Mouse (Mus musculus) intestine, embryonic 15.5 days (tissue): ENCODE data around the gene Plpp1. TPM values are rescaled to one million over a fixed set of nuclear protein-coding genes. Genes with fewer than 3 reads are reported as not detected.

Experiments used
- ATAC-seq: fragments of 200-750 bp; cut with Nextera tagmentation; 2 replicates; pipeline ENCODE4 v1.8.0; 2017; ENCODE audit warnings: moderate TSS enrichment, moderate library complexity
- H3K27ac ChIP-seq: fragments of 300-500 bp; sonication (generic); 2 replicates; pipeline ENCODE4 v1.5.1; 2015; ENCODE audit warnings: mild to moderate bottlenecking, inconsistent platforms
- H3K27me3 ChIP-seq: fragments of 300-500 bp; sonication (generic); replicated peaks from 2 replicates; pipeline ENCODE4 v1.6.1; 2015; ENCODE audit warnings: inconsistent platforms
- H3K36me3 ChIP-seq: fragments of 300-500 bp; sonication (generic); 2 replicates; pipeline ENCODE4 v1.6.1; 2015; ENCODE audit warnings: inconsistent platforms
- H3K4me1 ChIP-seq: fragments of 300-500 bp; sonication (generic); replicated peaks from 2 replicates; pipeline ENCODE4 v1.6.1; 2015; ENCODE audit warnings: inconsistent platforms
- H3K4me2 ChIP-seq: fragments of 300-500 bp; sonication (generic); replicated peaks from 2 replicates; pipeline ENCODE4 v1.6.1; 2015; ENCODE audit warnings: mild to moderate bottlenecking, inconsistent platforms
- H3K4me3 ChIP-seq: fragments of 300-500 bp; sonication (generic); replicated peaks from 2 replicates; pipeline ENCODE4 v1.5.1; 2015; ENCODE audit warnings: inconsistent platforms
- H3K9ac ChIP-seq: fragments of 300-500 bp; sonication (generic); 2 replicates; pipeline ENCODE4 v1.6.1; 2015; ENCODE audit warnings: inconsistent platforms
- H3K9me3 ChIP-seq: fragments of 300-500 bp; sonication (generic); 2 replicates; pipeline ENCODE4 v1.6.1; 2016; ENCODE audit warnings: inconsistent platforms
- WGBS: fragments of 180-500 bp; shearing (Covaris S2); methylation state at CpG from one replicate; pipeline ENCODE4 v1.1.7; 2015; 5-methylcytosine and 5-hydroxymethylcytosine counted together
- polyA plus RNA-seq: library from polyadenylated mRNA; unstranded; fragments of >200 nt; fragmentation: Nextera tagmentation; extraction: Ambion mirVana; gene quantifications from 2 replicates; pipeline ENCODE4 v1.2.1, GENCODE M21; 2015

Gene Plpp1
- 83.2 and 84.5 TPM in 2 replicates for polyA plus RNA-seq

DNA sequence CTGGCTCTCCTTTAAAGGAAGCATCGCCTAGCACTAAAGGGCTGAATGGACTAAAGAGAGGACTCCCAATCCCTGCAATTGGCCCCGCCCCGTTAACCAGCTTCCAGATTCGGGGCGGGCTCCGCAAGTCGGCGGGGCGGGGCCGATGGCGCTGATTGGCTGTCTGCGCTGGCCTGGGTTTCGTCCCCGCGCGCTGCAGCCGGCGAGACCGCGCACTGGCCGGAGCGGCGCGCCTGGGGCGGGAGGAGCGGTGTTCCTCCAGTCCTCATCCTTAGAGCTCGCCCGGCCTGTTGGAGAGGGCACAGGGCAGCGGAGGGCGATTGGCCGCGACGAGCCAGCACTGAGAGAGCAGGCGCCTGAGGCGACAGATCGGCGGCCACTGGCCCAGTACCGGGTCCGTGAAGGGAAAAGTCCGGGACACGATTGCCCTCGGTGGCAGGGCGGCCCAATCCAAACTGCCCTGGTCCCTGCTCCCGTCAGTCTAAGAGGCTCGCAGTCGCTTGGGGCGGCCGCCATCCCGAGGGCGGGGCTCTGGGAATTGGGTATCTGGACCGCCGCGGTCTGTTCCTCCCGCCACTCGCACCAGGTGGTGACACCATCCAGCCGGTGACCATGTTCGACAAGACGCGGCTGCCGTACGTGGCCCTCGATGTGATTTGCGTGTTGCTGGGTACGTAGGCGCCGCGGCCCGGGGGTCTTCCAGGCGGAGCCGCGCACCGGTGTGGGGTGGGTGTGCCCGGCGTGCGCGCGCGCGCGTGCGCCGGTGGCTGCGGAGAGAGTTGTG lies at the start of gene Plpp1:
TSS of gene Plpp1 (plus strand) at position 196 of the 784 bp plus-strand sequence.
- WGBS: under 1% methylated on average over 81 of the region's 83 CpGs
- no peaks in the 10 kb centered on the region for H3K27me3 ChIP-seq
- H3K9me3 ChIP-seq: no peaks in the 10 kb centered on the region
- H3K4me3 ChIP-seq: peak within 1 kb of the TSS; percentile 83
- peaks cover 3% of the 10 kb centered on the region for H3K36me3 ChIP-seq
- peak within 1 kb of the TSS; percentile 86 for H3K9ac ChIP-seq
- peak; percentile 98 for ATAC-seq
- H3K27ac ChIP-seq: peak within 1 kb of the TSS; percentile 97
- H3K4me1 ChIP-seq: peaks cover 4% of the 10 kb centered on the region; the same call in 1 of the 2 replicates
- peak within 1 kb of the TSS; percentile 81 for H3K4me2 ChIP-seq

GRCm38 (mm10) chr13:112751454-112752308 lies 48.9 kb upstream of the Plpp1 start:
- H3K9me3 ChIP-seq: no peaks in the 10 kb centered on the region
- peak overlapping the region; percentile 84 for H3K27ac ChIP-seq
- WGBS: 18% methylated on average over 18 of the region's 18 CpGs
- no peak overlapping the region for H3K9ac ChIP-seq
- H3K4me2 ChIP-seq: peak overlapping the region; percentile 38
- peak; percentile 81 for ATAC-seq
- H3K4me3 ChIP-seq: no peak overlapping the region
- H3K4me1 ChIP-seq: peaks cover 39% of the 10 kb centered on the region
- no peaks in the 10 kb centered on the region for H3K36me3 ChIP-seq
- H3K27me3 ChIP-seq: no peaks in the 10 kb centered on the region

DNA sequence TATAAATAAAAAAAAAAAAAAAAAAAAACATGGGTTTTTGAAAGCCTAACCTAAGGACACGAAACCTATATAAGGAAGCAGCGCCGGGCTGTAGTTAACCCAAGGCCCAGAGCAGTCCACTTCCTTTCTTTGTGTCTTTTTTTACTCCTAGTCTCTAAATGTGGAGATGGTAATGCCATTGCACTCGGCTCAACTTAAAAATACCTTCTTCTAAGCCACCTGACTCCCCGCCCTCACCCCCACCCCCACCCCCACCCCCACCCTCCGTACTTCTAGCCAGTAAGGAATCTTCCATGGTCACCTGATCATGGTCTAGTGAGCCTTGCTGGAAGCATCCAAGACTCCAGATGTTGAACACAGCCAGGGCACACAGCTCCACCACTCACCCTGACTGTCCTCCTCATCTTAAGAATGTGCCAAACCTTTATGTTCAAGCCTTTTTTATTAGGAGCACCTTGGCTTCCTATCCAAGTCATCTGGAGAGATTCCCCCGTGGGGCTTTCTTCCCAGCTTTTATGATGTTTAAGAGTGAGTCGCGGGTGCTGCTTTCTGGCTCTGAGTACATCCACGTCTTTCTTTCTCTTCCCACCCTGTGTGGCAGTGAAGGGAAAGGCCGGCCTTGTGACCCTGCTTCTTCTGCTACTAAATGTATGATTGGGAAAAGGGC lies 48.1 kb upstream of the Plpp1 start:
- H3K27me3 ChIP-seq: no peaks in the 10 kb centered on the region
- no peaks in the 10 kb centered on the region for H3K36me3 ChIP-seq
- no peak overlapping the region for H3K4me3 ChIP-seq
- no peak for ATAC-seq
- peaks cover 39% of the 10 kb centered on the region for H3K4me1 ChIP-seq
- no peak overlapping the region for H3K9ac ChIP-seq
- H3K27ac ChIP-seq: peak overlapping the region; percentile 84; the same call in 1 of the 2 replicates
- H3K9me3 ChIP-seq: no peaks in the 10 kb centered on the region
- 55% methylated on average over 11 of the region's 11 CpGs for WGBS
- no peak overlapping the region for H3K4me2 ChIP-seq

GRCm38 (mm10) chr13:112753522-112753921 lies 47.1 kb upstream of the Plpp1 start:
- Histone ChIP-seq H3K36me3 (no peaks in the 10 kb centered on the region), H3K4me2 (no peak overlapping the region), H3K4me3 (no peak overlapping the region), H3K4me1 (peaks cover 39% of the 10 kb centered on the region), H3K9me3 (no peaks in the 10 kb centered on the region), H3K9ac (no peak overlapping the region), H3K27ac (peak overlapping the region; percentile 54; the same call in 1 of the 2 replicates), H3K27me3 (no peaks in the 10 kb centered on the region)
- no peak for ATAC-seq
- 66% methylated on average over 9 of the region's 9 CpGs for WGBS

GRCm38 (mm10) chr13:112754871-112755270 lies 45.7 kb upstream of the Plpp1 start:
- no peak overlapping the region for H3K4me2 ChIP-seq
- peaks cover 43% of the 10 kb centered on the region for H3K4me1 ChIP-seq
- no peak overlapping the region for H3K4me3 ChIP-seq
- no peak overlapping the region for H3K9ac ChIP-seq
- ATAC-seq: no peak
- H3K36me3 ChIP-seq: no peaks in the 10 kb centered on the region
- H3K27ac ChIP-seq: peak overlapping the region; percentile 89
- H3K9me3 ChIP-seq: no peaks in the 10 kb centered on the region
- WGBS: 46% methylated on average over 4 of the region's 4 CpGs
- H3K27me3 ChIP-seq: no peaks in the 10 kb centered on the region

GRCm38 (mm10) chr13:112755507-112756010 lies 45.0 kb upstream of the Plpp1 start:
- Histone ChIP-seq H3K9ac (peak overlapping the region; percentile 11; the same call in 1 of the 2 replicates), H3K27me3 (no peaks in the 10 kb centered on the region), H3K27ac (peak overlapping the region; percentile 89), H3K36me3 (no peaks in the 10 kb centered on the region), H3K4me1 (peaks cover 43% of the 10 kb centered on the region), H3K4me3 (no peak overlapping the region), H3K4me2 (peak overlapping the region; percentile 28; the same call in 1 of the 2 replicates), H3K9me3 (no peaks in the 10 kb centered on the region)
- peak; percentile 57 for ATAC-seq
- WGBS: 41% methylated on average over 11 of the region's 11 CpGs

DNA sequence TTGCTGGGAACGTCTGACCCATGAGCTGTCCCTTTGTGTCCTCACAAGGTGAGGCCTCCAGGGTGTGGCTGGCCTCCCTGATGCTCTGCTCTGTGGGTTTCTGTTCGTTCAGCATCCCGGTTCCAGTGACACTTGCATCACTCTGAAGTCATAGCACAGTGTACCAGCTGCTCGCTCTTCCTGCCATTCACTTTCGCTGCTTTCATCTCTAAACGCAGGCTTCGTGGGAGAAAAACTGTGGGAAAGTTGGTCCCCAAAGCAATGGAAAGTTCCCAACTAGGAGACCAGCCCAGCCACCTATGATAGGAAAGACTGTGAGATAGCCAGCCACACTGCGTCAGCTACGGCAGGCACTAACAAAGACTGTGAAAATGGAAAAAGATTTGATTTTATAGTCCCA lies 43.2 kb upstream of the Plpp1 start:
- no peak overlapping the region for H3K4me3 ChIP-seq
- ATAC-seq: no peak
- no peak overlapping the region for H3K27ac ChIP-seq
- no peaks in the 10 kb centered on the region for H3K9me3 ChIP-seq
- H3K4me1 ChIP-seq: peaks cover 32% of the 10 kb centered on the region
- 81% methylated on average over 9 of the region's 9 CpGs for WGBS
- H3K4me2 ChIP-seq: no peak overlapping the region
- no peak overlapping the region for H3K9ac ChIP-seq
- no peaks in the 10 kb centered on the region for H3K36me3 ChIP-seq
- H3K27me3 ChIP-seq: no peaks in the 10 kb centered on the region

GRCm38 (mm10) chr13:112758546-112759090 lies 42.0 kb upstream of the Plpp1 start:
- Histone ChIP-seq H3K27me3 (no peaks in the 10 kb centered on the region), H3K4me2 (no peak overlapping the region), H3K27ac (no peak overlapping the region), H3K9ac (no peak overlapping the region), H3K4me3 (no peak overlapping the region), H3K4me1 (peaks cover 24% of the 10 kb centered on the region), H3K9me3 (no peaks in the 10 kb centered on the region), H3K36me3 (no peaks in the 10 kb centered on the region)
- WGBS: 51% methylated on average over 6 of the region's 6 CpGs
- no peak for ATAC-seq

DNA sequence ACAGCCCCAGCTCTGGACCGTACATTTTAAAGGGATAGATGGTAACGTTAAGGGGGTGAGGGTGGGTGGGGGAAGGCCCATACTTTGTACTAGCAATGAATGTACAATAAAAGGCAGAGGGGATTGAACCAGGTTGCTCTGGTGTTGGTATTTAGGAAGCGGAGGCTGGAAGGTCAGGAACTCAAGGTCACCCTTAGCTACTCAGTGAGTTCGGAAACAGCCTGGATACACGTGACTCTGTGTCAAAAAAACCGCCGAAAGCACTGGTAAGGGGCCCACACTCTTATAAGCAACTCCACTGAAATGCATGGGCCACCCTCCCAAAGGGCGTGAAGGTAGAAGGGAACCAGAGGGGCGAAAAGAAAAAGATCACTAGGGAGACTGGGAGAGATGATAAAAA lies 41.2 kb upstream of the Plpp1 start:
- no peaks in the 10 kb centered on the region for H3K36me3 ChIP-seq
- H3K9ac ChIP-seq: no peak overlapping the region
- H3K9me3 ChIP-seq: no peaks in the 10 kb centered on the region
- no peak overlapping the region for H3K27ac ChIP-seq
- 56% methylated on average over 9 of the region's 9 CpGs for WGBS
- no peaks in the 10 kb centered on the region for H3K27me3 ChIP-seq
- no peak overlapping the region for H3K4me2 ChIP-seq
- ATAC-seq: no peak
- no peak overlapping the region for H3K4me3 ChIP-seq
- H3K4me1 ChIP-seq: peaks cover 22% of the 10 kb centered on the region

DNA sequence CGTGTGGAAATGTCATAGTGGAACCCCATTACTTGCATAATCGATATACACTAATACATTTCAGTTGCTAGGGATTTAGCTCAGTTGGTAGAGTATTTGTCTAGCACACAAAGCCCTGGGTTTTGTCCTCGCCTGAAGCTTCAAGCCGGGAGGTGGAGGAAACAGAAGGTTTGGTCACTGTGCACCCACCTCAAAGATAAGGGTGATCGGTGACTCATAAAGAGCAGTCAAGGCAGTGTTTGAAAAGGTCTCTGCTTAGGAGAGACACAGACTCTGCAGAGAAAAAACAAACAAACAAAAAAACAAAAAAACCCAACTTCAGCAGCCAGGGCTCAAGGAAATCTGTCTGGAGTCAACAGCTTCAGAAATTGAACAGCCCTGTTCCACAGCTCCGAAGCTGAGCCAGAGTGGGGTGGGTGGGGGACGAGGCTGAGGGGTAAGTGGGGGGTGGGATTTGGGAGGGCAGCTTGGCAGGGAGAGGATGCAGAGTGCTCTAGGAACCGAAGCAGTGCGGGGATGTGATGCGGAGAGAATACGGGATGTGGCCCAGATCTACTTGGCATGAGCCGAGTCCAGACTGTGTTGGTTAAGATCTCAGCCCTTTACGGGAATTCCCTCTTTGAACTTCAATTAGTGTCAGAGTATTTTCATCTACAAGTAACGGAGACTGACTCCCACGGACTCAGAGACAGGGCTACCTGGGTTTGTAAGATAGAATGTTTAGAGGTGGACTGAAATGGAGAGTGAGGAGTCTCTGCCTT lies 40.6 kb upstream of the Plpp1 start:
- 53% methylated on average over 15 of the region's 15 CpGs for WGBS
- Histone ChIP-seq H3K27ac (no peak overlapping the region), H3K9ac (no peak overlapping the region), H3K4me3 (no peak overlapping the region), H3K9me3 (no peaks in the 10 kb centered on the region), H3K4me2 (no peak overlapping the region), H3K4me1 (peaks cover 16% of the 10 kb centered on the region), H3K27me3 (no peaks in the 10 kb centered on the region), H3K36me3 (no peaks in the 10 kb centered on the region)
- no peak for ATAC-seq

- 0 out of 2 replicates have a peak overlapping the region, but pooled peaks have one; percentile 5 for H3K27ac ChIP-seq
Observed at GRCm38 (mm10) chr13:112760538-112760881, 40.1 kb upstream of the Plpp1 start.

More at GRCm38 (mm10) chr13:112760538-112760881, 40.1 kb upstream of the Plpp1 start:
- Histone ChIP-seq H3K4me2 (no peak overlapping the region), H3K4me1 (peaks cover 13% of the 10 kb centered on the region; the same call in 1 of the 2 replicates), H3K9ac (no peak overlapping the region), H3K4me3 (no peak overlapping the region), H3K9me3 (no peaks in the 10 kb centered on the region), H3K36me3 (no peaks in the 10 kb centered on the region), H3K27me3 (no peaks in the 10 kb centered on the region)
- 41% methylated on average over 1 of the region's 1 CpGs for WGBS
- no peak for ATAC-seq
